Mouse (Mus musculus) bone marrow, adult 2 months (tissue): Measurements from ENCODE around the gene Trim6. TPM values are rescaled to one million over a fixed set of nuclear protein-coding genes. Genes with fewer than 3 reads are reported as not detected.

Source experiments
- polyA plus RNA-seq: library from polyadenylated mRNA; stranded (reverse); fragments of >200 nt; gene quantifications from 2 replicates; pipeline ENCODE4 v1.2.4, GENCODE M21; 2011; ENCODE audit warnings: low replicate concordance; ENCODE audit not compliant: missing spikeins, insufficient read depth, insufficient read length

Trim6 gene
- polyA plus RNA-seq, 1 experiment, result 6.1 TPM

Other genes starting within 250 kb of the Trim6 start
- not detected in 2 replicates for gene Olfr635, start 247.6 kb upstream of the Trim6 start, polyA plus RNA-seq
- not detected in 2 replicates for gene Olfr638, start 220.0 kb upstream of the Trim6 start, polyA plus RNA-seq
- not detected in 2 replicates for gene Olfr639, start 201.5 kb upstream of the Trim6 start, polyA plus RNA-seq
- gene Olfr640, start 193.2 kb upstream of the Trim6 start, polyA plus RNA-seq, result not detected in 2 replicates
- gene Olfr641, start 183.3 kb upstream of the Trim6 start, polyA plus RNA-seq, result not detected in 2 replicates
- 0.29 TPM in 1 of 2 replicates, not detected in the other for gene Olfr642, start 166.1 kb upstream of the Trim6 start, polyA plus RNA-seq
- gene 4930516K23Rik, start 157.3 kb upstream of the Trim6 start, polyA plus RNA-seq, result not detected in 2 replicates
- gene Olfr644, start 146.9 kb upstream of the Trim6 start, polyA plus RNA-seq, result not detected in 2 replicates
- not detected in 2 replicates for gene Olfr645, start 133.3 kb upstream of the Trim6 start, polyA plus RNA-seq
- not detected in 2 replicates for gene Olfr646, start 113.9 kb upstream of the Trim6 start, polyA plus RNA-seq
- not detected in 2 replicates for gene Ubqln5, start 89.0 kb upstream of the Trim6 start, polyA plus RNA-seq
- gene Olfr643, start 81.4 kb upstream of the Trim6 start, polyA plus RNA-seq, result not detected in 2 replicates
- not detected in 2 replicates for gene Ubqln3, start 75.5 kb upstream of the Trim6 start, polyA plus RNA-seq
- not detected in 2 replicates for gene Ubqlnl, start 68.2 kb upstream of the Trim6 start, polyA plus RNA-seq
- not detected in 2 replicates for gene Olfm5, start 54.0 kb upstream of the Trim6 start, polyA plus RNA-seq
- gene Olfr648, start 35.4 kb upstream of the Trim6 start, polyA plus RNA-seq, result not detected in 2 replicates
- not detected in 2 replicates for gene Olfr649, start 22.8 kb upstream of the Trim6 start, polyA plus RNA-seq
- gene Trim34a, start 25.7 kb downstream of the Trim6 start, polyA plus RNA-seq, result 10.6 and 18.7 TPM in 2 replicates
- 2.1 and 5.3 TPM in 2 replicates for gene Trim5, start 69.3 kb downstream of the Trim6 start, polyA plus RNA-seq
- 57.3 and 112 TPM in 2 replicates for gene Trim12a, start 96.7 kb downstream of the Trim6 start, polyA plus RNA-seq
- gene Trim34b, start 110.7 kb downstream of the Trim6 start, polyA plus RNA-seq, result not detected in 2 replicates
- 11.9 and 12.3 TPM in 2 replicates for gene Trim12c, start 134.6 kb downstream of the Trim6 start, polyA plus RNA-seq
- gene Trim30b, start 151.1 kb downstream of the Trim6 start, polyA plus RNA-seq, result 12.8 and 49.8 TPM in 2 replicates
- gene Trim30c, start 182.0 kb downstream of the Trim6 start, polyA plus RNA-seq, result 1.8 TPM in 1 of 2 replicates, not detected in the other
- 14.0 and 21.3 TPM in 2 replicates for gene Trim30a, start 246.4 kb downstream of the Trim6 start, polyA plus RNA-seq